Mouse (Mus musculus) lung, postnatal 0 days (tissue): ENCODE measurements around the gene Neu2. TPM values are rescaled to one million over a fixed set of nuclear protein-coding genes. Genes with fewer than 3 reads are reported as not detected.
"Not testable (repeated sequence)": the region's sequence is repeated elsewhere in the genome, so short reads cannot be mapped to it uniquely, and the experiment has no call there.

Experiments used
- ATAC-seq: fragments of 200-750 bp; cut with Nextera tagmentation; 2 replicates; pipeline ENCODE4 v1.8.0; 2017; ENCODE audit warnings: moderate library complexity
- DNase-seq: peaks from one replicate; pipeline ENCODE4 v3.0.0-alpha.2; 2016; ENCODE audit warnings: low spot score
- H3K27ac ChIP-seq: fragments of 300-500 bp; sonication (generic); 2 replicates; pipeline ENCODE4 v1.5.1; 2014; ENCODE audit warnings: antibody characterized with exemption, mild to moderate bottlenecking, low read length, mixed read lengths
- H3K27me3 ChIP-seq: fragments of 300-500 bp; sonication (generic); replicated peaks from 2 replicates; pipeline ENCODE4 v1.6.1; 2014; ENCODE audit warnings: low read length, mixed read lengths; ENCODE audit not compliant: insufficient read depth
- H3K36me3 ChIP-seq: fragments of 300-500 bp; sonication (generic); 2 replicates; pipeline ENCODE4 v1.6.1; 2014; ENCODE audit warnings: low read length, mixed read lengths; ENCODE audit not compliant: insufficient read depth
- H3K4me1 ChIP-seq: fragments of 300-500 bp; sonication (generic); 2 replicates; pipeline ENCODE4 v1.6.1; 2014; ENCODE audit warnings: antibody characterized with exemption, low read depth, low read length, mixed read lengths; ENCODE audit not compliant: insufficient read depth
- H3K4me2 ChIP-seq: fragments of 300-500 bp; sonication (generic); replicated peaks from 2 replicates; pipeline ENCODE4 v1.6.1; 2014; ENCODE audit warnings: low read depth, mild to moderate bottlenecking, low read length, moderate library complexity, mixed read lengths
- H3K4me3 ChIP-seq: fragments of 300-500 bp; sonication (generic); 2 replicates; pipeline ENCODE4 v1.5.1; 2014; ENCODE audit warnings: low read depth, low read length
- H3K9ac ChIP-seq: fragments of 300-500 bp; sonication (generic); replicated peaks from 2 replicates; pipeline ENCODE4 v1.6.1; 2014; ENCODE audit warnings: low read depth, mild to moderate bottlenecking
- H3K9me3 ChIP-seq: fragments of 300-500 bp; sonication (generic); 2 replicates; pipeline ENCODE4 v1.6.1; 2016; ENCODE audit warnings: low read length, mixed read lengths
- CTCF ChIP-seq: IDR thresholded peaks from 2 replicates; pipeline ENCODE4 v1.5.1; 2016; ENCODE audit warnings: antibody characterized with exemption, mild to moderate bottlenecking
- EP300 ChIP-seq: IDR thresholded peaks from 2 replicates; pipeline ENCODE4 v1.6.1; 2016; ENCODE audit warnings: antibody characterized with exemption, mild to moderate bottlenecking, control low read depth
- WGBS: fragments of 180-500 bp; shearing (Covaris S2); extraction: QIAGEN DNeasy Blood & Tissue Kit; methylation state at CpG from one replicate; pipeline ENCODE4 v1.1.7; 2014; 5-methylcytosine and 5-hydroxymethylcytosine counted together
- polyA plus RNA-seq: library from polyadenylated mRNA; unstranded; fragments of >200 nt; fragmentation: Nextera tagmentation; extraction: Ambion mirVana; gene quantifications from 2 replicates; pipeline ENCODE4 v1.2.1, GENCODE M21; 2015

Gene Neu2
- polyA plus RNA-seq = 2.9 and 4.8 TPM in 2 replicates

DNA sequence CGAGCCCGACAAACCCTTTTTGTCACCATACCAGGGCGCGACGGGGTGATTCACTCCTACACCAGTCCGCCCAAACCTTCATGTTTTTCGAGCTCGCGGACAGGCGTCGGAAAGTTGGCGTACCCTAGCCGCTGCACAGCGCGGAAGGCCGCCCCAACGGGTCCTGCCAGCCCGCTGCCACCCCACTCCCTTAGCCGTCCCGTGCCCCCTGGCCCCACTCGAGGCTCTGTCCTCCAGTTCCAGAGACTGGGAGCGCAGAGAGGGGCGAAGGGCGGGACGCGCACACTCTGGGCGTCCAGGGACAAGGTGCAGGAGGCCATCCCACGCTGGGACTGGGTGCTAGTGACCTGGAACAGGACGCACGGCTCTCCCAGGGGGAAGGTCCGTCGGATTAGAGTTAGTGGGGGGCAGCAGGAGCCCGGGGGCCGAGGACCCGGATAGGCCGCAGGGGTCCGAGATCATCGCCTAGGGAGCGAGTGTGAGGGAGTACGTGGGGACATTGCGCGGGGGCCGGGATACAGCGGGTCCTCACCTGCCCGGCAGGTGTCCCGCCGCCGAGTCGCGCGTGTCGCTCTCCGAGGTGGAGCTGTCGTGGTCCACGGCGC lies at the start of gene Neu2:
TSS of gene Neu2 (plus strand) at position 329 of the 605 bp plus-strand sequence.
- Histone ChIP-seq H3K9me3 (no peaks in the 10 kb centered on the region), H3K27me3 (peaks cover 13% of the 10 kb centered on the region), H3K9ac (no peak within 1 kb of the TSS), H3K4me3 (peak within 1 kb of the TSS; percentile 53), H3K27ac (no peak within 1 kb of the TSS), H3K4me1 (peaks cover 8% of the 10 kb centered on the region; the same call in 1 of the 2 replicates), H3K4me2 (peak within 1 kb of the TSS; percentile 97), H3K36me3 (no peaks in the 10 kb centered on the region)
- WGBS = 2% methylated on average over 49 of the region's 56 CpGs
- ATAC-seq (peak; percentile 22), DNase-seq (no peak)
- no peak for TF ChIP-seq CTCF
- no peak for TF ChIP-seq EP300

DNA sequence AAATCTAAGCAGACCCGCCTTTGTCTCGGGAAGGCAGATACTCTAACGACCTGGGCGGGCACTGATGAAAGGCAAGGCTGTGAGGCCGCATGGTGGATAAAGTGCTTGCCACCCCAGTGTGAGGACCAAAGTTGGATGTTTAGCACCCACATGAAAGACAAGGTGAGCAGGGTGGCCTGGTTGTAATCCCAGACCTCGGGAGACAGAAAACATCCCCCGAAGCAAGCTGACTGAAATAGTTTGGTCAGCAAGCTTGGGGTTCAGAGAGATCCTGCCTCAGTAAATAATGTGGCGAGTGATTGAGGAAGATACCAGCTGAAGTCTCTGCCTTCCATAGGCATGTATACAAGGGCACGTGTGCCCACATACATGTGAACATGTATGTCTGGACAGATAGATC lies 42.2 kb upstream of the Neu2 start:
- Histone ChIP-seq H3K4me2 (no peak overlapping the region), H3K9ac (no peak overlapping the region), H3K9me3 (no peaks in the 10 kb centered on the region), H3K4me1 (no peaks in the 10 kb centered on the region), H3K4me3 (no peak overlapping the region), H3K27me3 (no peaks in the 10 kb centered on the region), H3K27ac (no peak overlapping the region), H3K36me3 (no peaks in the 10 kb centered on the region)
- TF ChIP-seq EP300 = no peak
- TF ChIP-seq CTCF = no peak
- DNase-seq = no peak
- 65% methylated on average over 9 of the region's 9 CpGs for WGBS
- ATAC-seq = no peak

DNA sequence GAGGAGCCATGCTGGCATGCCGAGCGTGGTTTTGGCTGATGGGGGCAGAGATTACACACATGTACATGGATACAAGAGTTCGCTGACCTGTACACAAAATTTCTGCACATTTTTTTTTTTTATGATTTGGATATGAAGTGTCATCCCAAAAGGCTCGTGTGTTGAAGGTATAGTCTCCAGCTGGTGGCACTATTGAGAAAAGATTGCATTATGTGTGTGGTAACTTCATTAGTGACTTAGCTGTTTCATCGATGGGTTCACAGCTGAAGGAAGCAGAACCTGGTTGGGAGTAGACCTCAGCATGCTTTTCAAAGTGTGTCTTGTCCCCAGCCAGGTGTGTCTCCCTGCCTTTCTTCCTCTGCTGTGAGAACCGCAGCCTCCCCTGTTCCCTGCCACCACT lies 41.4 kb upstream of the Neu2 start:
- WGBS = 64% methylated on average over 6 of the region's 6 CpGs
- H3K4me3 ChIP-seq = no peak overlapping the region
- H3K36me3 ChIP-seq = no peaks in the 10 kb centered on the region
- no peak overlapping the region for H3K9ac ChIP-seq
- no peaks in the 10 kb centered on the region for H3K9me3 ChIP-seq
- no peaks in the 10 kb centered on the region for H3K4me1 ChIP-seq
- TF ChIP-seq EP300 (no peak), CTCF (peak; percentile 43)
- DNase-seq = peak; percentile 21
- no peak overlapping the region for H3K27ac ChIP-seq
- no peaks in the 10 kb centered on the region for H3K27me3 ChIP-seq
- no peak overlapping the region for H3K4me2 ChIP-seq
- no peak for ATAC-seq

DNA sequence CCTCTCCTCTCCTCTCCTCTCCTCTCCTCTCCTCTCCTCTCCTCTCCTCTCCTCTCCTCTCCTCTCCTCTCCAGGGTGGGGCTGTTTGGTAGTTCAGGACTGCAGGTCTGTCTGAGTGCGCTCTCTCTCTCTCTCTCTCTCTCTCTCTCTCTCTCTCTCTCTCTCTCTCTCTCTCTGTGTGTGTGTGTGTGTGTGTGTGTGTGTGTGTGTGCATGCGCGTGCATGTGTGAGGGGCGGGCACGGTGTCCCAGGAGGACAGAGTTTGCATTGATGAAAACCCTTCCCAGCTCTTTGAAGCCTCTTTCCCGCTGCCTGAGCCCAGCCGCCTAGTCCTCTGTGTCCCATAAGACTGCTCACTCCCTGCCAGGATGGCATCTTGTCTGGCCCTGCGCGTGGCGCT lies 39.7 kb upstream of the Neu2 start, which contains the start of gene Snorc:
TSS of gene Snorc (plus strand) at position 301 of the 400 bp plus-strand sequence.
- H3K36me3 ChIP-seq, DNase-seq, ATAC-seq, H3K4me2 ChIP-seq, H3K9me3 ChIP-seq, H3K4me3 ChIP-seq, H3K9ac ChIP-seq, H3K4me1 ChIP-seq, H3K27ac ChIP-seq, H3K27me3 ChIP-seq: not testable (repeated sequence)
- 47% methylated on average over 9 of the region's 10 CpGs for WGBS

DNA sequence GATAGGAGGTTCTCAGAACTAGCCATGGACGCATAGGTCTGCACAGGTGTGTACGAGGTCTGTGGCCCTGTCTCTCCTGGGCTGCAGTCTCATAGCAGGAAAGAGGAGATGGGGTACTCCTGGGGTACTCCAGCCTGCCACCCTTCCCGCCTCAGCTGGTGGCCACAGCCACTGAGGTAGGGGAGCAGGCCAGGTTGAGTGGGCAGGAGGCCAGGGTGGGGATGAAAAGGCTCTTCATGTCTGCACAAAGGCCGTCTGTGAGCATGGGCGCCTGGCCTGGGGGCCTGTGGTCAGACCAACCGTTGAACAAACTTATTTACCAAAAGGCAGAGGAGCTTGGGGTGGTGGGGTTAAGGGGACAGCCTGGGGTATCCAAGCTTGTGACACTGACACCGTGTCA lies 37.8 kb upstream of the Neu2 start:
- no peaks in the 10 kb centered on the region for H3K9me3 ChIP-seq
- H3K9ac ChIP-seq = no peak overlapping the region
- H3K4me2 ChIP-seq = no peak overlapping the region
- DNase-seq (no peak), ATAC-seq (no peak)
- no peaks in the 10 kb centered on the region for H3K4me1 ChIP-seq
- 80% methylated on average over 7 of the region's 7 CpGs for WGBS
- H3K27ac ChIP-seq = no peak overlapping the region
- TF ChIP-seq EP300 = no peak
- TF ChIP-seq CTCF = no peak
- H3K36me3 ChIP-seq = no peaks in the 10 kb centered on the region
- H3K27me3 ChIP-seq = no peaks in the 10 kb centered on the region
- no peak overlapping the region for H3K4me3 ChIP-seq

DNA sequence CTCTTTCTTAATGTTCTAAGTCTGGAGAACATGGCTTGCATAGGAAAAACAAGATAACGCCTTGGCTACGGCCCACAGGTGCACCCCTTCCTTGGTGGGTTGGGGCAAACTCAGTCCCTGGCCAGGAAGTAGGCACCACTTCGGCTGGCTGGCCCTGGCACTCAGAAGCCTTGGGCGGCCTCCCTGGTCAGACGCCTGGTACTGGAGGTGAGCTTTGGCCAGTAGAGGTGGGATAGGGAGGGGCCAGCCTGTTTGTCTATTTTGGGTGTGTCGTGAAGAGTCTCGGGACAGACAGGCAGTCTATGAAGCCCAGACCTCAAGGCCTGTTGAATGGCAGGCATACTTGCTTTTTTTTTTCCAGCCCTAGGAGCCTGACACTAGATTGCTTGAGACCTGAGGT lies 37.1 kb upstream of the Neu2 start:
- no peak for ATAC-seq
- Histone ChIP-seq H3K27me3 (no peaks in the 10 kb centered on the region), H3K9me3 (no peaks in the 10 kb centered on the region), H3K4me2 (no peak overlapping the region), H3K4me3 (no peak overlapping the region), H3K27ac (no peak overlapping the region), H3K4me1 (no peaks in the 10 kb centered on the region), H3K36me3 (no peaks in the 10 kb centered on the region), H3K9ac (no peak overlapping the region)
- TF ChIP-seq EP300 (no peak), CTCF (no peak)
- DNase-seq = no peak
- 62% methylated on average over 7 of the region's 7 CpGs for WGBS
